Mouse (Mus musculus) kidney, adult 2 months (tissue): ENCODE data around the gene Vps45. TPM values are rescaled to one million over a fixed set of nuclear protein-coding genes. Genes with fewer than 3 reads are reported as not detected.

Experiments
- DNase-seq: peaks from one replicate; pipeline ENCODE4 v3.0.0; 2021
- H3K27ac ChIP-seq: fragments of 200-500 bp; 2 replicates; pipeline ENCODE4 v1.5.1; 2012; ENCODE audit warnings: low read depth, low read length, control low read depth, inconsistent platforms; ENCODE audit not compliant: insufficient read depth
- H3K27me3 ChIP-seq: fragments of 200-500 bp; replicated peaks from 2 replicates; pipeline ENCODE4 v1.6.1; 2012; ENCODE audit warnings: mild to moderate bottlenecking, moderate library complexity, low read length, inconsistent platforms; ENCODE audit not compliant: control insufficient read depth, insufficient read depth
- H3K36me3 ChIP-seq: fragments of 200-500 bp; 2 replicates; pipeline ENCODE4 v1.6.1; 2012; ENCODE audit warnings: mild to moderate bottlenecking, moderate library complexity, low read length, inconsistent platforms; ENCODE audit not compliant: control insufficient read depth, insufficient read depth
- H3K4me1 ChIP-seq: fragments of 200-500 bp; 2 replicates; pipeline ENCODE4 v1.6.1; 2011; ENCODE audit warnings: low read length; ENCODE audit not compliant: control insufficient read depth, insufficient read depth
- H3K4me3 ChIP-seq: fragments of 200-500 bp; 2 replicates; pipeline ENCODE4 v1.5.1; 2011; ENCODE audit warnings: mild to moderate bottlenecking, low read depth, low read length, control low read depth; ENCODE audit not compliant: insufficient read depth
- CTCF ChIP-seq: fragments of 200-500 bp; conservative IDR thresholded peaks from 2 replicates; pipeline ENCODE4 v1.5.1; 2011; ENCODE audit warnings: low read depth, mild to moderate bottlenecking, control low read depth, low read length, moderate library complexity, mixed read lengths; ENCODE audit not compliant: insufficient read depth, insufficient read length
- POLR2A ChIP-seq: fragments of 200-500 bp; IDR thresholded peaks from one replicate; pipeline ENCODE4 v1.6.1; 2011; ENCODE audit warnings: low read depth, low read length, control low read depth
- WGBS: fragments of 180-500 bp; shearing (Covaris S2); methylation state at CpG from one replicate; pipeline ENCODE4 v1.1.7; 2018; 5-methylcytosine and 5-hydroxymethylcytosine counted together
- polyA plus RNA-seq: library from polyadenylated mRNA; depleted of rRNA; stranded (reverse); fragments of >200 nt; gene quantifications from 2 replicates; pipeline ENCODE4 v1.2.3, GENCODE M21; 2012; rRNA removed

Vps45 gene
- polyA plus RNA-seq, 1 experiment, result 7.9 TPM

- no peaks in the 10 kb centered on the region; the same call in 1 of the 2 replicates for H3K36me3 ChIP-seq
- TF ChIP-seq POLR2A (no peak), CTCF (no peak)
- H3K27me3 ChIP-seq, result no peaks in the 10 kb centered on the region
- peak overlapping the region; percentile 95 for H3K27ac ChIP-seq
- peak overlapping the region; percentile 63 for H3K4me3 ChIP-seq
- WGBS, result under 1% methylated on average over 49 of the region's 49 CpGs
- DNase-seq, result peak; percentile 96
- H3K4me1 ChIP-seq, result no peaks in the 10 kb centered on the region
Observed at GRCm38 (mm10) chr3:95950763-95951551, 107.3 kb downstream of the Vps45 start.

Other genes with a start within 250 kb of the Vps45 start
- 12.6 and 13.9 TPM in 2 replicates for gene Rprd2, start 239.6 kb downstream of the Vps45 start, polyA plus RNA-seq
- 12.4 and 14.6 TPM in 2 replicates for gene Prpf3, start 202.6 kb downstream of the Vps45 start, polyA plus RNA-seq
- gene Mrps21, start 186.9 kb downstream of the Vps45 start, polyA plus RNA-seq, result 172 and 274 TPM in 2 replicates
- 5.1 and 6.0 TPM in 2 replicates for gene Ciart, start 176.2 kb downstream of the Vps45 start, polyA plus RNA-seq
- 5.7 and 8.1 TPM in 2 replicates for gene BC028528, start 166.5 kb downstream of the Vps45 start, polyA plus RNA-seq
- gene Aph1a, start 164.5 kb downstream of the Vps45 start, polyA plus RNA-seq, result 177 and 182 TPM in 2 replicates
- 206 TPM in 2 replicates for gene Car14, start 153.8 kb downstream of the Vps45 start, polyA plus RNA-seq
- 13.0 and 18.5 TPM in 2 replicates for gene Anp32e, start 129.2 kb downstream of the Vps45 start, polyA plus RNA-seq
- gene Plekho1, start 62.5 kb downstream of the Vps45 start, polyA plus RNA-seq, result 32.4 and 33.2 TPM in 2 replicates
- gene Otud7b, start 46.1 kb upstream of the Vps45 start, polyA plus RNA-seq, result 10.1 and 15.0 TPM in 2 replicates
- 56.8 and 65.7 TPM in 2 replicates for gene Mtmr11, start 103.5 kb upstream of the Vps45 start, polyA plus RNA-seq
- gene Sf3b4, start 113.9 kb upstream of the Vps45 start, polyA plus RNA-seq, result 52.6 and 57.3 TPM in 2 replicates
- gene Sv2a, start 122.7 kb upstream of the Vps45 start, polyA plus RNA-seq, result 20.8 and 27.3 TPM in 2 replicates
- 67.8 and 79.8 TPM in 2 replicates for gene Bola1, start 161.2 kb upstream of the Vps45 start, polyA plus RNA-seq
- 0.66 and 1.7 TPM in 2 replicates for gene Hist2h2ab, start 161.4 kb upstream of the Vps45 start, polyA plus RNA-seq
- gene Hist2h2ac, start 162.4 kb upstream of the Vps45 start, polyA plus RNA-seq, result 3.7 and 6.3 TPM in 2 replicates
- gene Hist2h2be, start 162.7 kb upstream of the Vps45 start, polyA plus RNA-seq, result 5.1 and 6.0 TPM in 2 replicates
- 8.6 and 12.9 TPM in 2 replicates for gene Hist2h3c2, start 180.7 kb upstream of the Vps45 start, polyA plus RNA-seq
- 162 and 196 TPM in 2 replicates for gene Hist2h2aa2, start 181.8 kb upstream of the Vps45 start, polyA plus RNA-seq
- 285 and 388 TPM in 2 replicates for gene Hist2h2aa1, start 187.0 kb upstream of the Vps45 start, polyA plus RNA-seq
- not detected in 2 replicates for gene Hist2h3c1, start 188.2 kb upstream of the Vps45 start, polyA plus RNA-seq
- gene Hist2h4, start 204.8 kb upstream of the Vps45 start, polyA plus RNA-seq, result 1.5 and 2.7 TPM in 2 replicates
- 10.1 and 14.1 TPM in 2 replicates for gene Hist2h3b, start 210.2 kb upstream of the Vps45 start, polyA plus RNA-seq
- gene Hist2h2bb, start 211.3 kb upstream of the Vps45 start, polyA plus RNA-seq, result 0.97 and 1.1 TPM in 2 replicates
- gene Fcgr1, start 235.5 kb upstream of the Vps45 start, polyA plus RNA-seq, result 1.3 TPM in 2 replicates